Mouse (Mus musculus) left cerebral cortex, postnatal 10 days (tissue): ENCODE measurements at regions not wholly inside any gene's neighbourhood (a gene's known extent, or its start where the extent isn't known, plus 50 kb on each side); places are given as distances from the start of the nearest gene placed in this dataset.

ENCODE experiments used
- DNase-seq, 2 experiments: peaks; one replicate each; pipeline ENCODE4 v3.0.0; 2021 to 2022; ENCODE audit warnings: low spot score in 2 of 2, mixed read lengths in 1 of 2; ENCODE audit errors: extremely low spot score in 1 of 2
- intact Hi-C: fragments of 180-260 bp; cut with DNase I; formaldehyde crosslinking; loops from one replicate; pipeline ENCODE4 v1.15.1; 2025

DNA sequence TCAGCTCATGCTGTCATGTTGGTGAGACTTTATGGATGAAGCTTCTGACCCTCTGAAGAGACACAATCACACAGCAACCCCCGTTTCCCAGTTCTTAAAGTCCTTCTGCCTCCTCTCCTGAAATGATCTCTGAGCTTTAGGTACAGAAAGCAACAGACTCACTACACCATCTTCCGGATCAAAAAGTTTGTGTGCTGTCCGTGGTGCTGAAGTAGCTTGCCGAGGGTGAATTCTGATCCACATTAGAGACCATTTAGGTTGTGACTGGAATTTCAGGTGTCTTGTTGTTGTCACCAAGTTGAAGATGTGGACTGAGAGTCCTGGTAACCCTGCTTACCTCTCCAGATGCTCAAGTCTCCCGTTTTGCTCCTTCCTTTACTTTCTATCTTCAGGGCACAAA is 375.2 kb downstream of the Shisa9 start:
- DNase-seq: no peak
- intact Hi-C loops: no loop called here

DNA sequence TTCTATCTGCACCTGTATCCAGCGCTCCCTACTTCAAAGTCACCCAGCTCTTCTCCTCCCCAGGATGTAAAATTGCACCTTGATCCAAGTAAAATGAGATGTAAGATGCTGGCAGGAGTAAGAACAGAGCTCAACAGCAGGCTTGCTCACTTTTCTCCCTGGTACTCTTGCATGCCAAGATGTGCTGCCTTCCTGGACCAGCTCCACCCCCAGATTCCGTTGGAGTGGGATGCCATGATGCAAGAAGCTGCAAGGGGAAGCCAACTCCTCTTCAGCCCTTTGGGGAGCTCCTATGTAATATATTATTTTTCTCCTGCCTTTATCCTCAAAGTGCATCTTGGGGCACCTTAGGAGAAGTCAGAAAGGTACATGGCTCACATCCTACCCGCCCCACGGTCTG is 405.6 kb downstream of the Shisa9 start:
- no peak for DNase-seq
- intact Hi-C loops: no loop called here

DNA sequence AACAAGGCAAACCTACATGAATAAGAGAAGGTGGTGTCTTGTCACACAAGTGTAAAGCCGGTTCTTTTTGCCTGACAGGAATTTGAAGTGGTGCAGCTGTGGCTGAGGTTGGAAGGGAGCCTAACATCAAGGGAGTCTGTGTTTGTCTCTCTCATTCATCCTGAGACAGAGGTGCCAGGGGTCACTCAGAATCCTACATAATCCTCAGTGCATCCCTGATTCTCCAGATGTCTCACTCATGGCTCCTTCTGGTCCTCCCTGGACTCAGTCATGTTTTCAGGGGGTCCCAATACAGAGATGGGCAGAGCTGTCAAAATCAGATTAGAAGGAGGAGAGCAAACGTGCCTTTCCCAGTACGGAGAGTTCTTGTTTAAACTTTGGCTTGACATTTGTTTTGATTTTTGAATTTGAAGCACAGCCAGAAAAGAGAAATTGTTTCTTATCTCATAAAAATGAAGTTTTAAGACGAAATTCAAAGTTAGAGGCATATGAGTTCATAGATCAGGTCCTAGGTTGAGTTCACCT is 451.8 kb downstream of the Shisa9 start:
- intact Hi-C loops: no loop called here
- DNase-seq: no peak

DNA sequence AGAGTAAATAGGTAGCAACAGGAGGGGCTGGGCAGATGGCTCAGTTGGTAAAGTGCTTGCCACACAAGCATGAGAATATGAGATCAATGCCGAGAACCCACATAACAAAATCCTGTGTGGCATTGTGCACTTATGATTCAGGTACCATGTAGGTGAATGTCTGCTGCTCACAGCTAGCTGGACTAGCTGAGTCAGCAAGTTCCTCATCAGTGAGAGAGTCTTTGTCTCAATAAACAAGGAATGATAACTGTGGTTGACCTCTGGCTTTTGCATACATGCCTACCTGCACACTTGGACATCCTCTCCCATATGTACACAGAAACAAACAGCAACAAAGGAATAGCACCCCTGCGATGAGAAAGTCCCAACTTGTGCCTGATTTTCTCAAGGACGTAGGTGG is 454.7 kb downstream of the Shisa9 start:
- intact Hi-C loops: no loop called here
- no peak for DNase-seq

DNA sequence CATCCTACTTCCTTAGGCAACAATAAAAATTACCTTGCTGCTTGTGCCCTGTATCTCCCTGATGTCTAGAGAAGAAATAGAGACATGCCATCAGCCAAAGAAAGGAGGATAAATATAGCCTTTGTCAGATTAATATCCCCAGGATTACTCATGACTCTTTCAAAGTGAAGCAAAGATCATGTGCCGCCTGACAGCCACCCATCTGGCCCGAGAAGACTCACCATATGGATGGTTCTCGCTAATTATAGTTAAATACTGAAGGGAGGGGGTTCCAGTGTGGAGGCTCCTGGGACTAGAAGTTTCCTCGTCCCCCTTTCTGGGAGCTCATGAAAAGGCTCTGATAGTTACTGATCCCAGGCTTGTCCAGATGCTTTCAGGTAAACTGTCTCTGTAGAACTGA is 470.9 kb downstream of the Shisa9 start:
- peak in 1 of 2 experiments; percentile 18 for DNase-seq
- intact Hi-C loops: no loop called here
